ENCODE assay signal across 8 mouse cellular contexts in the genomic region with DNA sequence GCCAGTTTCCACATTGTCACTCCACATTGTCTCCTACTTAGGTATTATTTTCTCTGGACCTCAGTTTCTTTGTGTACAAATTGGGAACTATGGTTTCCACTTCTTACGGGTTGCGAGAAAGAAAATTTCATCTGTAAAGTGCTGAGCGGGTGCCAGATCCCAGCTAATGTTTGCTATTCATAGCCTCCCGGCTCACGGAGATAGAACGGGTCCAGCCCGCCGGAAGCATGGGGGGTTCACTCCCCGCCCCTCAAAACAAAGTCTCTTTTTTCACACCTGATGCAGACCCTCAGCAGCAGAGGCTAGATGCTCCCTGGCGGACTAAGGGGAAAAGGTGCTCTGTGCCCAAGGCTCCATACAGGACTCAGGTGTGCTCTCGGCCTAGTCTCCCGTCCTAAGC. TPM values are rescaled to one million over a fixed set of nuclear protein-coding genes. Genes with fewer than 3 reads are reported as not detected.
A peak's percentile ranks its signal among the peaks of the same experiment; 100 is the strongest.
DNase-seq lines count a peak whose midpoint lies in the region; ATAC-seq and TF ChIP-seq lines count a peak whose summit lies in the region.

No protein-coding gene starts in this region.

- peak in 1 of 2 experiments; percentile 32 for DNase-seq in layer of hippocampus, adult 2 months (ENCODE audit: low spot score in 2 of 2)
- no peak for DNase-seq in layer of hippocampus, adult 18-20 months (ENCODE audit: low spot score in 2 of 2)
- DNase-seq in intestine, embryonic 14.5 days (ENCODE audit: low spot score), result no peak
- no peak for DNase-seq in adrenal gland, postnatal 25 days
- DNase-seq in layer of hippocampus, adult 9-11 months, result no peak
- DNase-seq in adrenal gland, adult (ENCODE audit: inconsistent age in 2 of 2, low spot score in 1 of 2), result no peak

- H3K27ac ChIP-seq in layer of hippocampus, adult 2 months, result peak overlapping the region; percentile 97
- H3K27ac ChIP-seq in embryonic facial prominence, embryonic 13.5 days, result no peak overlapping the region
- H3K27ac ChIP-seq in intestine, embryonic 14.5 days (ENCODE audit: low read depth), result no peak overlapping the region
- H3K27ac ChIP-seq in neural tube, embryonic 14.5 days (ENCODE audit: low read depth, low read length), result no peak overlapping the region

- peaks cover 28% of the 10 kb centered on the region for H3K4me1 ChIP-seq in embryonic facial prominence, embryonic 13.5 days
- H3K4me1 ChIP-seq in intestine, embryonic 14.5 days (replicated peaks; ENCODE audit: control insufficient read depth, insufficient read depth, low read length), result peaks cover 4% of the 10 kb centered on the region; the same call in 1 of the 2 replicates
- H3K4me1 ChIP-seq in neural tube, embryonic 14.5 days (ENCODE audit: control insufficient read depth, insufficient read depth, low read length), result peaks cover 15% of the 10 kb centered on the region; the same call in 1 of the 2 replicates

- peak overlapping the region; percentile 90 for H3K4me3 ChIP-seq in layer of hippocampus, adult 2 months
- peak overlapping the region; percentile 66 for H3K4me3 ChIP-seq in embryonic facial prominence, embryonic 13.5 days
- peak overlapping the region; percentile 63 for H3K4me3 ChIP-seq in intestine, embryonic 14.5 days (ENCODE audit: low read depth, low read length)
- peak overlapping the region; percentile 79 for H3K4me3 ChIP-seq in neural tube, embryonic 14.5 days (ENCODE audit: low read depth, low read length)

- TF ChIP-seq CTCF in layer of hippocampus, adult 2 months (conservative IDR thresholded peaks at IDR 0.05), result no peak

- peak overlapping the region; percentile 74 for H3K9ac ChIP-seq in embryonic facial prominence, embryonic 13.5 days
- H3K9ac ChIP-seq in intestine, embryonic 14.5 days (ENCODE audit: low read length), result peak overlapping the region; percentile 34; the same call in 1 of the 2 replicates
- H3K9ac ChIP-seq in neural tube, embryonic 14.5 days (replicated peaks; ENCODE audit: low read depth, low read length), result peak overlapping the region; percentile 87; the same call in 1 of the 2 replicates

- peaks cover 67% of the 10 kb centered on the region for H3K27me3 ChIP-seq in embryonic facial prominence, embryonic 13.5 days
- peaks cover 50% of the 10 kb centered on the region for H3K27me3 ChIP-seq in intestine, embryonic 14.5 days (replicated peaks; ENCODE audit: control insufficient read depth, insufficient read depth, low read length)
- no peaks in the 10 kb centered on the region; the same call in 1 of the 2 replicates for H3K27me3 ChIP-seq in neural tube, embryonic 14.5 days (ENCODE audit: control insufficient read depth, insufficient read depth, low read length)

- H3K36me3 ChIP-seq in embryonic facial prominence, embryonic 13.5 days, result no peaks in the 10 kb centered on the region
- no peaks in the 10 kb centered on the region for H3K36me3 ChIP-seq in intestine, embryonic 14.5 days (ENCODE audit: control insufficient read depth, insufficient read depth, low read length)
- H3K36me3 ChIP-seq in neural tube, embryonic 14.5 days (ENCODE audit: control insufficient read depth, insufficient read depth, low read length), result no peaks in the 10 kb centered on the region

- WGBS in embryonic facial prominence, embryonic 13.5 days, result 4% methylated on average over 12 of the region's 12 CpGs
- 4% methylated on average over 12 of the region's 12 CpGs for WGBS in intestine, embryonic 14.5 days
- 5% methylated on average over 12 of the region's 12 CpGs for WGBS in neural tube, embryonic 14.5 days

- no peak for ATAC-seq in embryonic facial prominence, embryonic 13.5 days (ENCODE audit: insufficient number of reproducible peaks, insufficient read depth, low FRiP score, low TSS enrichment, low read depth)
- peak; percentile 20; the same call in 1 of the 2 replicates for ATAC-seq in intestine, embryonic 14.5 days (replicated peaks; ENCODE audit: low FRiP score, low TSS enrichment, low read depth)
- no peak for ATAC-seq in neural tube, embryonic 14.5 days (ENCODE audit: low read depth)

- H3K4me2 ChIP-seq in embryonic facial prominence, embryonic 13.5 days, result peak overlapping the region; percentile 100
- H3K4me2 ChIP-seq in intestine, embryonic 14.5 days (ENCODE audit: low read length), result peak overlapping the region; percentile 99
- H3K4me2 ChIP-seq in neural tube, embryonic 14.5 days (ENCODE audit: low read depth, low read length), result peak overlapping the region; percentile 100

- no peaks in the 10 kb centered on the region for H3K9me3 ChIP-seq in embryonic facial prominence, embryonic 13.5 days
- no peaks in the 10 kb centered on the region for H3K9me3 ChIP-seq in intestine, embryonic 14.5 days (ENCODE audit: control insufficient read depth, low read length)
- H3K9me3 ChIP-seq in neural tube, embryonic 14.5 days (ENCODE audit: control insufficient read depth, low read length), result no peaks in the 10 kb centered on the region

RNA-seq across cellular contexts. Expression of a gene that starts 0.6 kb away (rescaled TPM):
- 100 to 1,000 TPM; 126 to 133 TPM for total RNA-seq in layer of hippocampus, adult 2 months (2021)
- total RNA-seq in layer of hippocampus, adult 18-20 months (2021), result 100 to 1,000 TPM; 123 to 130 TPM
- 3.6 and 3.9 TPM in 2 replicates for polyA plus RNA-seq in embryonic facial prominence, embryonic 13.5 days (2015; fragmentation: Nextera tagmentation; extraction: Ambion mirVana)
- polyA plus RNA-seq in intestine, embryonic 14.5 days (2014; fragmentation: Nextera tagmentation; extraction: Ambion mirVana), result 2.9 and 3.8 TPM in 2 replicates
- polyA plus RNA-seq in neural tube, embryonic 14.5 days (2014; fragmentation: Nextera tagmentation; extraction: Ambion mirVana), result 7.5 and 7.7 TPM in 2 replicates
- 0.62 and 0.88 TPM in 2 replicates for total RNA-seq in adrenal gland, postnatal 25 days (2021)

Comparison
In these comparisons a context has a peak if more than half of its experiments do, and no peak if none do; other contexts are left out.
1. H3K9ac ChIP-seq: peak in every context shown above with its lines; median percentile 87 in neural tube, embryonic 14.5 days; 74 in embryonic facial prominence, embryonic 13.5 days; 34 in intestine, embryonic 14.5 days.
2. RNA of a gene that starts 0.6 kb away (total RNA-seq): 126 to 133 TPM in layer of hippocampus, adult 2 months and 123 to 130 TPM in layer of hippocampus, adult 18-20 months; 0.62 to 0.88 TPM in adrenal gland, postnatal 25 days; every median in the first group is over 10 times any median in the second.
3. Peak in every context shown above with its lines, with median percentiles within 50 percentile points of each other: H3K4me3 ChIP-seq and H3K4me2 ChIP-seq.